Mouse (Mus musculus) T-helper 2 cell (primary cell): ENCODE measurements at regions not wholly inside any gene's neighbourhood (a gene's known extent, or its start where the extent isn't known, plus 50 kb on each side); places are given as distances from the start of the nearest gene placed in this dataset.

ENCODE experiments used
- in situ Hi-C: fragments of 300-600 bp; cut with MboI, MseI; formaldehyde crosslinking; loops from one replicate; pipeline ENCODE4 v1.15.1; 2025; ENCODE audit warnings: high pct_unique_total_duplicates

GRCm38 (mm10) chr14:24769451-24769850 lies 282.5 kb downstream of the Rps24 start:
- in situ Hi-C loops = no loop called here

- in situ Hi-C loops = no loop called here
These were observed 283.4 kb downstream of the Rps24 start for GRCm38 (mm10) chr14:24770015-24770977.

- in situ Hi-C loops = no loop called here
These were observed 284.7 kb downstream of the Rps24 start for GRCm38 (mm10) chr14:24771663-24772062.

GRCm38 (mm10) chr14:24772129-24772528 lies 285.2 kb downstream of the Rps24 start:
- in situ Hi-C loops = no loop called here

GRCm38 (mm10) chr14:24778748-24779630 lies 292.1 kb downstream of the Rps24 start:
- in situ Hi-C loops = no loop called here

- in situ Hi-C loops = no loop called here
These were observed 294.7 kb downstream of the Rps24 start for GRCm38 (mm10) chr14:24781674-24782073.

GRCm38 (mm10) chr14:24783889-24784288 lies 297.0 kb downstream of the Rps24 start:
- in situ Hi-C loops = no loop called here

GRCm38 (mm10) chr14:24785452-24785851 lies 298.5 kb downstream of the Rps24 start:
- in situ Hi-C loops = no loop called here

- in situ Hi-C loops = no loop called here
These were observed 306.7 kb downstream of the Rps24 start for GRCm38 (mm10) chr14:24793375-24794285.

- in situ Hi-C loops = no loop called here
These were observed 307.5 kb downstream of the Rps24 start for GRCm38 (mm10) chr14:24794359-24794845.

GRCm38 (mm10) chr14:24797494-24797893 lies 310.6 kb downstream of the Rps24 start:
- in situ Hi-C loops = no loop called here

- in situ Hi-C loops = no loop called here
These were observed 311.1 kb downstream of the Rps24 start for GRCm38 (mm10) chr14:24798066-24798465.

GRCm38 (mm10) chr14:24803001-24803655 lies 316.2 kb downstream of the Rps24 start:
- in situ Hi-C loops = no loop called here

GRCm38 (mm10) chr14:24807061-24807460 lies 320.1 kb downstream of the Rps24 start:
- in situ Hi-C loops = no loop called here

GRCm38 (mm10) chr14:24822876-24823567 lies 336.1 kb downstream of the Rps24 start:
- in situ Hi-C loops = no loop called here

- in situ Hi-C loops = no loop called here
These were observed 337.4 kb downstream of the Rps24 start for GRCm38 (mm10) chr14:24824351-24824750.

- in situ Hi-C loops = no loop called here
These were observed 338.9 kb downstream of the Rps24 start for GRCm38 (mm10) chr14:24825722-24826386.

- in situ Hi-C loops = no loop called here
These were observed 339.8 kb downstream of the Rps24 start for GRCm38 (mm10) chr14:24826471-24827337.
